Comparison of ENCODE assay signal across 12 mouse cellular contexts in genomic region chr2:38097469-38097868, GRCm38 (mm10).
"Had no signal": no experiment of that assay in that cellular context is flagged by ENCODE, and none has a peak within 500 bp of the region (broad histone marks: within the 10 kb centered on the region; RNA-seq: fewer than 3 reads in every experiment).

No protein-coding gene starts in this region.

- H3K9me3 ChIP-seq: limb, embryonic 15.5 days; liver, embryonic 12.5 days; lung, embryonic 15.5 days; megakaryocyte, embryonic 14.5 days had no signal

- H3K4me1 ChIP-seq: megakaryocyte, embryonic 14.5 days had no signal

- H3K36me3 ChIP-seq: limb, embryonic 15.5 days; liver, embryonic 12.5 days; lung, embryonic 15.5 days had no signal

- H3K4me3 ChIP-seq: left cerebral cortex, adult 2 months; limb, embryonic 15.5 days; liver, embryonic 12.5 days; lung, embryonic 15.5 days; megakaryocyte, embryonic 14.5 days had no signal

- H3K27ac ChIP-seq: kidney, postnatal 0 days; limb, embryonic 15.5 days; liver, embryonic 12.5 days; lung, embryonic 15.5 days; macrophage; stomach, postnatal 0 days had no signal

- H3K27me3 ChIP-seq: limb, embryonic 15.5 days; liver, embryonic 12.5 days; lung, embryonic 15.5 days; megakaryocyte, embryonic 14.5 days had no signal

- ATAC-seq: liver, embryonic 12.5 days; midbrain, embryonic 16.5 days had no signal

- H3K4me2 ChIP-seq: limb, embryonic 15.5 days; liver, embryonic 12.5 days; lung, embryonic 15.5 days had no signal

- DNase-seq: kidney, postnatal 4 days; lung, postnatal 14 days; thymus, postnatal 4 days had no signal

- H3K9ac ChIP-seq: limb, embryonic 15.5 days; liver, embryonic 12.5 days; lung, embryonic 15.5 days had no signal
